Mouse (Mus musculus) layer of hippocampus, adult 2 months (tissue): ENCODE data around the gene Ankrd2. TPM values are rescaled to one million over a fixed set of nuclear protein-coding genes. Genes with fewer than 3 reads are reported as not detected.

Experiments used
- DNase-seq, 2 experiments: peaks; one replicate each; pipeline ENCODE4 v3.0.0; 2022; ENCODE audit warnings: low spot score in 2 of 2
- H3K27ac ChIP-seq: fragments of 200-600 bp; 2 replicates; pipeline ENCODE4 v1.8.1; 2022
- H3K4me3 ChIP-seq: fragments of 200-600 bp; 2 replicates; pipeline ENCODE4 v1.8.1; 2022; ENCODE audit warnings: mild to moderate bottlenecking
- CTCF ChIP-seq: fragments of 200-600 bp; conservative IDR thresholded peaks from 2 replicates; pipeline ENCODE4 v1.8.1; 2022; ENCODE audit warnings: antibody characterized with exemption, mild to moderate bottlenecking, moderate library complexity
- long read RNA-seq, 2 experiments: library from polyadenylated mRNA; stranded (forward); transcript quantifications; one replicate each; pipeline ENCODE4 v2.0.0; 2021; ENCODE audit warnings: borderline mapping rate in 2 of 2
- total RNA-seq, 2 experiments: library from RNA; stranded (reverse); gene quantifications; 2 replicates each; pipeline ENCODE4 v1.2.3; 2021

The Ankrd2 gene
- not detected for total RNA-seq
- long read RNA-seq, experiment 1: 0 reads
- long read RNA-seq, experiment 2: 0 reads

DNA sequence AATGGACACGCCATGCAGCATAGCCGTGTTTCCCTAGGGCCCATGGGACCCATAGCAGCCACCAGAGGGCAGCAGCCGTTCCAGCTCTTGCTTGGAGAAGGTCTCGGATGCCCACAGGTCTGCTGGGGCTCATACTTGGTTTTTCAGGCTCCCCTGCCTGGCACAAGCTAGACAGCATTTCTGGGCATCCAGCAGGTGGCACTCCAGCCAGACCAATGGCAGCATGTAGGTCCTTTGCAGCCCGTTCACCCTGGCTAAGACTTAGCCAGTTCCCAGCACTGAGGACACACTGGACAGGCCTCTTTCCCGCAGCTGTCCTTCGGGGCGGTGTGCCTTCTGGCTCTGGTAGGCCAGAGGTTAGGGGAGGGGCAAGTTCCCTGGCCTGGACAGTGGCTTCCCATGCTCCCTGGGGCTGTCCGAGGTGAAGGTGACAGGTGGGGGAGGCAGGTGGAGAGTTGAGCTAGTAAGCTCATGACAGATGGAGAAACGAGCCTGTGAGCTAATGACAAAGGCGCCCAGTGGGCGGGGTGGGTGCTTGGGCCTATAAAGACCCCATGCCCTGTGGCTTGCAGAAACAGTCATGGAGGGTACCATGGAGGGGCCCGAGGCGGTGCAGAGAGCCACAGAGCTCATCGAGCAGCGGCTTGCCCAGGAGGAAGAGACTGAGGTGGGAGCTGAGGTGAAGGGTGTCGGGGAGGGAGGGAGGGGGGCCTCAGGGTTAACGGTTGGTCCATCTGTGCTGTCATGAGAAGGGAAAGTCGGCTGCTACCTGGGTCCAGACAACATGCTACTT lies at the start of gene Ankrd2:
Gene Ankrd2 (plus strand): TSS at position 545 of the 793 bp plus-strand sequence.
- Histone ChIP-seq H3K4me3 (no peak within 1 kb of the TSS), H3K27ac (peak within 1 kb of the TSS; percentile 64)
- TF ChIP-seq CTCF: peak; percentile 92
- peak; percentile 73 to 80 for DNase-seq

DNA sequence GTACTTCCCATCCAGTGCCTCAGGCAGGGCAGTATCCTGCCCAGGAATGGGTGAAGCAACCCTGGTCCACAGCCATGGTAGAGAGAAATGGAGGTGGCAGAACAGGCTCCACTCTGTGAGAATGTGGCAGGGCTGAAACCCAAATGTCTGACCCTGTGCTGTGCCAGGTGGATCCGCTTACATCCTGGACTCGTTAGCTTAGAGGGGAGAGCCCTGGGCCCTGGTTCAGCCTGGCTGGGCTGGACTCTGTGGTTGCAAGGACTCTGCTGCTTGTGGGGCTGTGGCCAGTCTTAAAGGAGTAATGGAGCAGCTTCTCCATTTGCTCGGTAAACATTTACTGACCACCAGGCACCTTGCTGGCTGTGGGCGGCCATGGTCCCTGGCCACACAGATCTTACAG lies 48.6 kb upstream of the Ankrd2 start:
- no peak overlapping the region for H3K4me3 ChIP-seq
- no peak for TF ChIP-seq CTCF
- H3K27ac ChIP-seq: no peak overlapping the region
- no peak for DNase-seq

DNA sequence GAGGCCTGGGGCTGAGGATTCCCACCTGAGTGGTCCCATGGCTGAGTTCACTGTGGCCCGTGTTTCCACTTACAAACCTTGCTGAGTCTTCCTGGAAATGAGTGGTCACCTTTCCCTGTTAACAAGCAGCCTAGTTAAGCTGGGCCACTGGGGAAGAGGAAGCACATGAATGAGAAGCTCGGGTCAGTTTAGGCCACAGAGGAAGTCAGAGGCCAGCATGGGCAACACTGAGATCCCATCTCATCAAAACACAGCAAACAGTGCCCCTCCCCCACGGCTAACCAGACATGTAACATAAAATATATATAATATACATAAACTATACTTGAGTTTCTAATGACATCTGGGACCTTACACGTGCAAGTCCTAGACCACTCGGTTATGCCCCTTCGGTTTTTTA lies 46.0 kb upstream of the Ankrd2 start:
- DNase-seq: no peak
- Histone ChIP-seq H3K4me3 (no peak overlapping the region), H3K27ac (no peak overlapping the region)
- TF ChIP-seq CTCF: no peak

DNA sequence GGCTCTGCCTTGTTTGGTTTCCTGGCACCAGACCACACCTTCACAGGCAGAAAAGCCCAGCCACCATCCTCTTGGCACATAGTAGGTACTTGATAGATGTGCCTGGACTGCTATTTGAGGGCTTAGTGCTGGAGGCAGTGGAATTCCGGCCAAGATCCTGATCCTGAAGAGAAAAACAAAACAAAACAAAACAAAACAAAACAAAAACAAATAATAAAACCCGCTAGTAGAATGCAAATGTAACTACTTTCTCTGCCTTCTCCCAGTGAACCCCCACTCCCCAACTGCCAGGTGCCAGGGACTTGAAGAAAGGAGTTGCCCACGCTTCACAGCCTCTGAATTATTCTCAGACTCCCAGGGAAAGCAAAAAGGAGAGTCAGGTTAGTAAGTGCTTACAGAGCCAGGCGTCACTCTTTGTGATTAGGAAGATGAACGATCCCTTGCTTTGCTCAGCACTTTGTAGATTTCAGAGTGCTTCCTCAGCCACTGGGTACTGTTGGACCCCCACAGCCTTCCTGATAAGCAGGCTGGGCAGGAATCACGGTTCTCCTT lies 43.8 kb upstream of the Ankrd2 start:
- no peak for TF ChIP-seq CTCF
- DNase-seq: no peak
- Histone ChIP-seq H3K27ac (no peak overlapping the region), H3K4me3 (no peak overlapping the region)

DNA sequence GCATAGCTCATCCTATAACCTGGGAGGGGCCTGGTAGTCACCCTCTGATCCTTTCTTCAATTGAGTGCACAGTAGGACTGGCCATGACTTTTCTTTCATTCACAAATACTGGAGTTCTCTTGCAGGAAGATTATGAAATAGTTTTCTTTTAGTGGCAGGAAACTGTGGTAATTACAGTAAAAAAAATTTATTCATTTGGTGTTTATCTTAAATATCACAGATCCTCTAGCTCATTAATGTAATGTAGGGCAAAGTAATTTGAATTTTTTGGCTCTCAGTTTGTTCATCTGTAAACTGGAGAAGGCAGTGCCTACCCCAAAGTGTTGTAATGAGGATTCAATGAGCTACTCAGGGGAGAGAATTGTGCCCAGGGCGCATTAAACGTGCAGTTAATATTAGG lies 42.8 kb upstream of the Ankrd2 start:
- TF ChIP-seq CTCF: no peak
- H3K4me3 ChIP-seq: no peak overlapping the region
- no peak for DNase-seq
- no peak overlapping the region for H3K27ac ChIP-seq

DNA sequence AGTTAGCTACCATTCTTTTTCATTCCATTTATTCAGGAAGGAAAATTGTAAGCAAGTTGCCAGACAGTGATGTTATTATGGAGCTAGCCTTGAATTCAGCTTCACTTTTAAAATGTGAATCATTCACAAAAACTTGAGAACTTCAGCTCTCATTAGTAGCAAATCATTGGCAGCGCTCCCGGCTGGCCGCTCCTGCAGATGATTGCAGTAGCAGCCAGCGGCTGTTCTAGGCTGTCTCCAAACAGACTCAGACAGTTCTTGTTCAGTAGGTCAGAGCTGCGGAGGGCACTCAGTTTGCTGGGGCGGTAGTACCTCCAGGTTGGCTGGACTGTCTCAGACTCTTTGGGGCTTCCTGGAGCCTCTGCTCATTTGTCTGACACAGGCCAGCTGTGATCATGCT lies 42.3 kb upstream of the Ankrd2 start:
- DNase-seq: peak; percentile 63 to 68
- Histone ChIP-seq H3K27ac (no peak overlapping the region), H3K4me3 (no peak overlapping the region)
- TF ChIP-seq CTCF: no peak

DNA sequence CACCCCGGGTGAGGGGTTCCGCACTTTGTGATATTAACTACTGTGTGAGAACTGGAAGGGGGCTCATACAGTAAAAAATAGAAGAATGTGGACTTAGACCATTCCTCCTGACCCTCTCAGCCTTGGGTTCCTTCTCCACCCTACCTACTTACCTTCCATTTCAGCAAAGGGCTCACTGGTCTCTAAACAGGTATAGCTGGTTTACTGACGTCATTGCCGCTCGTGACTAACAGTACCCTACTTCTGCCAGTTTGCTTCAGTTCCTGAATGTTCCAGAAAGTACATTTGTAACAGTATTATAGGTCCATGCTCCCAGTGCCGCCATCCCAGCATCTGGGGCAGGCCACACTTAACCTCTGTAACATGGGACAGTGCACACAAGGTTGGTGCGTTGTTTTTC lies 41.8 kb upstream of the Ankrd2 start:
- no peak overlapping the region for H3K4me3 ChIP-seq
- no peak for DNase-seq
- TF ChIP-seq CTCF: no peak
- no peak overlapping the region for H3K27ac ChIP-seq

DNA sequence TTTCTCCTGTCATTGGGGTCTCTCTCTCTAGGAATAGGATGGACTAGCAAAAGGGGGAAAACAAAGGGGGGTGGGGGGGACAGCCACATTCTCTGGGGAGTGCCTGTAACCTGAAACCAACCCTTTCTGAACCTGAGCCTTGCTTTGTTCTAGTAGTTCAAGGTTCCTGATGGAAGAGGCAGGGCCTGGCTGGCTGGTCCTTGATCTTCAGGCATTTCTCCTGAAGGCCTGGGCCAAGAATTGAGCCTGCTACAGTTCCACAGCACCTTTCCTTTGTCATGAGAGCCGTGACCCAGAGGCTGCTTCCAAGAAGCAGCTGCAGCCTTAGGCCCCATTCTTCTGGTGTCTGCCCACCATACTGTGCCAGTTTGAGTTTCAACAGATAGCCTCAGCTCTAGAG lies 40.3 kb upstream of the Ankrd2 start:
- H3K4me3 ChIP-seq: no peak overlapping the region

DNA sequence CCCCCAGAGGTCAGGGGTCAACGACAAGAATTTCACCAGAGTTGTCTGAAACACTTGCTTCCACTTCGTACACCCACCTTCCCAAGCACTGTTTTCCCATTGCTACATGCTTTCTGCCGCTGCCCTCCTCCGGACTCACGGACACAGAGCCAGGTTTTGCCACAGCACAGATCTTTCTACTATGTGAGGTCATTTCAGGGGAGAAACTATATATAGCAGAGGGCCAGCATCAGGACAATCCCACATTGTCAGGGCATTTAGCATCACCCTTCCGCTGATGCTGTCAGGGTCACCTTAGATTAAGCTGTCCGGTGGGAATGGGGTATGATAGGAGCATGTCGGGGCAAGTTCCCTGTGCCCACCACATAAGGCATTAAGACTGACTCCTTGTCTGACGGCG lies 38.7 kb upstream of the Ankrd2 start:
- Histone ChIP-seq H3K4me3 (no peak overlapping the region), H3K27ac (no peak overlapping the region)
- DNase-seq: no peak
- TF ChIP-seq CTCF: no peak

More for the DNA sequence above, 40.3 kb upstream of the Ankrd2 start:
- TF ChIP-seq CTCF: no peak
- no peak overlapping the region for H3K27ac ChIP-seq
- no peak for DNase-seq

DNA sequence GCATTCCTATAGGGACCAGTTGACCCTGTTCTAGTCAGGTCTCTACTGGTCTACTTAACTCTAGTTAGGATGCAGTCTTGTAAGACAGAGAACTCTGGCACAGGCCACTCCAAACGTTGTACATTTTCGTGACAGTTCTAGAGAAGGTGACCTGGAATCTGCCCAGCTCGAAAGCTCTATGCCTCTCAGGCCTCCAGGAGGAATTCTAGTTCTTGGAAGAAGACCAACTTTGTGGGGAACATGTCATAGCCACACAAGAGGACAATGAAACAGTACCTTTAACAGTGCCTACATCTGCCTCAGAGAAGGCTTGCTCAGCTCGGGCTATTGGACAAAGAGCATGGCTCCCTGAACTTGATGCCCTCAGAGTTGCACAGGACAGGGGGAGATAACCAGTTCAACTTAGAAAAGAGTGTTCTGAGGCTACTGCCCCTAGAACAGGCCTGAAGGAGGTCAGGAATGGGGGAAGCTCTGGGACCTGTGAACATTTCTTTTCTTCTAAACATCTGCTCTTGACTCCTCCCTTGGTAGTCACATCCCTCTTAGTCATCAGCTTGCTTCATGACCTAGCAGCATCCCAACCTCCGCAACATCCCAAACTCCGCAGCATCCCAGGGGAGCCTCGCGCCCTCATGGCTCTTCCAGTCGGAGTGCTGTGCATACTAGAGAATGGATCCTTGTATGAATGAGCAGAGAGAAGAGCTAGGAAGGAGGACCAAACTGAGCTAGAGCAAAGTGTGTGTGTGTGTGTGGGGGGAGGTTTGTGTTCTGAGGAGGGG lies 36.8 kb upstream of the Ankrd2 start:
- no peak overlapping the region for H3K4me3 ChIP-seq
- H3K27ac ChIP-seq: no peak overlapping the region
- no peak for TF ChIP-seq CTCF
- DNase-seq: no peak

DNA sequence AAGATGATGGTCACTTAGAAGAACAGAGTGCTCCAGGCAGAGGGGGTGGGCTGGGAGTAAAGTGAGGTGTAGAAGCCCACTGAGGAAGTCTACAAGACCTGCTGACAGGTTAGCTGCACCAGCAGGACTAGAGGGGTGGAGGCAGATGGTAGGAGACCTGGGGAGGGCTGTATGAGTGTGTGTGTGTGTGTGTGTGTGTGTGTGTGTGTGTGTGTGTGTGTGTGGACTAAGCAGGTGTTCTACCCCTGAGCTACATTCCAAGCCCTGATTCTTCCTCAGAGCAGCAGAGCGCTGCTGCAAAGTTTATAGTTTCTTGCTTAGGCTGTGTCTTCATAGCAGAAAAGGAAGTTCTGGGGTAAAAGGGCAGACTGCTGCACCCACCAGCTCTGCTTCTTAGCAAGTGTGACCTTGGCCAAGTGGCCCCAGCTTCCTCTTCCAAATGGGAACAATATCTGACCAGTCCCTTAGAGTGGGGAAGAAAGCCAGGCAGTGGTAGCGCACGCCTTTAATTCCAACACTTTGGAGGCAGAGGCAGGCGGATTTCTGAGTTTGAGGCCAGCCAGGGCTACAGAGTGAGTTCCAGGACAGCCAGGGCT lies 36.0 kb upstream of the Ankrd2 start:
- DNase-seq: no peak
- no peak for TF ChIP-seq CTCF
- no peak overlapping the region for H3K4me3 ChIP-seq
- H3K27ac ChIP-seq: no peak overlapping the region

DNA sequence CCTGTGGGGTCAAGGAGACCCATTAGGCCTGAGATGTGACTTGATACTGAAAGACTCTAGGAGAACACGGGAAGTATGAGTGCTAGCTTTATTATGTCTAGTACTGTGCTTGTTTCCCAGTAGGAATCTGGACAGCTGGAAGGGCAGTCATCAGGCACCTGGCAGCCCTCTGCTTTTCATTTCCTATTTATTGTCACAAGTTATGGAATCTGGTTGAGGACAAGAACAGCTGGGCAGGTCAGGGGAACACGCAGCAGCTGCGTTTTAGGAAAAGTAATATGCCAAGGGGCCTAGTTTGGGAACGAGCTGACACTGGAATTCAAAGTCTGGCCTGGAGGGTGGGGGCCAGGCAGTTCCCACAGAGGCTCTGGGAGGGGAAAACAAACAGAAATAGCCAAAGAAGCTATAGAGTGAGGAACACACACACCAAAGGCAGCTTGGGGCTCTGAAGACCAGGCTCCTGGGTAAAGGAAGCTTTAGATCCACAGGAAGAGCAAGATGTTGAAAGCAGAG lies 35.3 kb upstream of the Ankrd2 start:
- H3K4me3 ChIP-seq: no peak overlapping the region
- H3K27ac ChIP-seq: no peak overlapping the region
- no peak for TF ChIP-seq CTCF
- no peak for DNase-seq
